Mouse (Mus musculus) layer of hippocampus, adult 18-20 months (tissue): ENCODE results near the gene Zfp36l2. TPM values are rescaled to one million over a fixed set of nuclear protein-coding genes. Genes with fewer than 3 reads are reported as not detected.
A peak's percentile ranks its signal among the peaks of the same experiment; 100 is the strongest.
"Not testable (repeated sequence)": the region's sequence is repeated elsewhere in the genome, so short reads cannot be mapped to it uniquely, and the experiment has no call there.

Source experiments
- DNase-seq, 2 experiments: peaks; one replicate each; pipeline ENCODE4 v3.0.0; 2022; ENCODE audit warnings: low spot score in 2 of 2
- total RNA-seq, 2 experiments: library from RNA; stranded (reverse); gene quantifications; 2 replicates each; pipeline ENCODE4 v1.2.3; 2021

Gene Zfp36l2
- total RNA-seq, 2 experiments from 2014 or later: 22.0 to 32.5 TPM

DNA sequence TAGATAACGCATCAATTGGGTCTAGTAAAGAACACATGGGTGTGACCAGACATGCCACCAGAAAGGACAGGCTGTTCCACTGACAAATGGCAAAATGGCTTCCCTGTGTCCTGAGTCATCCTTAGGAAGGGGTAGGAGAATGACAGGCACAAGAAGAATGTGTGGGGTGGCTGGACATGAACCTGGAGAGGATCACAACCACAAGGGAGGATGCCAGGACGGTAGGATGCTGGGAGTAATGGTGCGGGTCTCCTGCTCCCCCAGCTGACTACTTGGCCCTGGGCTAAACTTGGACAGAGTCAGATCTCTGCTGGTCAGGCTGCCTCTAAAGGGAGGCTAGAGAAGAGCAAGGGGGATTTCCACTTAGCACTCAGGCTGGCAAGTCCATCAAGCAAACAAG, 8.1 kb upstream of the Zfp36l2 start:
- DNase-seq: no peak

DNA sequence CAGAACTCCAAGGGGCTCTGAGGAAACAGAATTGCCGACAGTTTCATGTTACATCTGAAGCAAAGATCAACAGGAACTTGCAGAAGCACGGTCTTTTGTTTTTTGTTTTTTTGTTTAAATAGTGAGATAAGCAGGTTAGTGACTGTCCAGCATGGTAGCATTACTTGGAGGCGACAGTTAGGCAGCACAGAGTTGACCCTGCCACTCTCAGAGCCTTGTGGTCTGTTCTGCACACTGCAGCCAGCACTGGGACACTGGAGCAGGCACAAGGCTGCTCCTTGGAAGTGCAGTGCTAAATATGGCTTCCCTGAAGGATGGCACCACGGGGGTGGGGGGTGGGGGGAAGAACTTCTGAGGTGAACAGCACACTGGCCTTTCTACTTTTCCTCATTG, 7.3 kb upstream of the Zfp36l2 start:
- no peak for DNase-seq

DNA sequence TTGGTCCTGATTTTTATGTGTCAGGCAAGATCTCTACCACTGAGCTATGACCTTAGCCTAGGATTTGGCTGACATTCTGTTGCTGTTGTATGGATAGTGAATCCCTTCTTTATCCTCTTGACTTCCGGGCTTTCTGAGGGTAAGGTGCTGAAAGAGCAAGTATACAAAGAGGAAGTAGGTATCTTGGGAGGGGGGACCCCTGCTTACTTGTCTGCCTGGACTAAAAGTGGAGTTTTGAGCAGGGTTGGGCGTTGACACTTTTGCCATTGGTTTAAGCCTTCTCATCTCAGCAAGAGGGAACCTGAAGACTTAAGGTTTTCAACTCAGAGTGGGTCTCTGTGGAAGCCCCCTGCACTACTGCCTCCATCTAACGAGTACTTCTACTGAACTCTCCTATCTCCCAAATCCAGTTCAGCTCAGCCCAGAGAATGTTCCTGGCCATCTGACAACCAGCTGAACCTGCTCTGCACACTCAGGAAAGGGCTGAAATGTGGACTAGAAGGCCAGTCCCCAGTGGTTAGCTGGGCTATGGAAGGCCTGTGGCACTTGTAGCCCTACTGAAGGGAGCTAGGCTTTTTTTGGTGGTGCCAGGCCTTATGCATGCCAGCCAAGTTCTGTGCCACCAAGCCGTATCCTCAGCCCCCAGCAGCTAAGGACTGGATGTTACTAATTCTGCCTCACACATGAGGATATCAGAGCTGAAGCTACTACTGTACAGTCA, 6.7 kb upstream of the Zfp36l2 start:
- DNase-seq: no peak

DNA sequence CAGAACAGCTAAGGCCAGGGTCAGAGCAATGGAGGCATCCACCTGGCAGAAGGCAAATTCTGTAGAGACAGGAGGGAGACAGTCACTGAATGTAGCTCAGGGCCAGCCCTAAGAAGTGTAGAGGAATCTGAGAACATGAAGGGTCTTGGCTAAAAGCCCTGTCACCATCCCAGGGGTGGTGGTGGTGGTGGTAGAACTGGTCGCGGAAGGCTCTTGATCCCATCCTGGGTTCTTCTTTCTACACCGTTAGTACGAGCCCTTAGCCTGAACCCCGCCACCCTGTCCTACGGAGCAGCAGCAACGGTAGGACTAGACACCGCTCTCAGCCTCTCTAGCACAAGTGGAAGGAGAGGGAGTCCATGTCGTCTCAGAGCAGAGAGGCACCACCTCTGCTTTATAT, 5.7 kb upstream of the Zfp36l2 start:
- no peak for DNase-seq

DNA sequence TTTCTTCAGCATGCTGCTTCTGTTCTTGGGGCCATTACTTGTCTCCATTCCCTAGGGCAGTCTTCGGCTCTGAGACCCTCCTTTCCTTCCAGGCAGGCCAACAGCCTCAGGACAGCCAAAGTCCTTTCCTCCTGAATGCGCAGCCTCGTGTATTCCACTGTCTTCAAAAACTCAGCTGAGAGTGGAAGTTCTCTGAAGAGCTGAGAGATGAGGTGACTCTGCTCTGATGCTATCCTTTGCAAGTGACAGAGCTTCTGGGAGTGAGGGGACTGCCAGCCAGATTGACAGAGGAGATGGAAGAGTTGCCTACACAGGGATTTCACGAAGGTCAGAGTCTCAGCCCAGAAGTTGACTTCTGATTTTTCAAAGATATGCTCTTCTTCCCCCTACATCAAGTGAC, 4.2 kb upstream of the Zfp36l2 start:
- DNase-seq: no peak

DNA sequence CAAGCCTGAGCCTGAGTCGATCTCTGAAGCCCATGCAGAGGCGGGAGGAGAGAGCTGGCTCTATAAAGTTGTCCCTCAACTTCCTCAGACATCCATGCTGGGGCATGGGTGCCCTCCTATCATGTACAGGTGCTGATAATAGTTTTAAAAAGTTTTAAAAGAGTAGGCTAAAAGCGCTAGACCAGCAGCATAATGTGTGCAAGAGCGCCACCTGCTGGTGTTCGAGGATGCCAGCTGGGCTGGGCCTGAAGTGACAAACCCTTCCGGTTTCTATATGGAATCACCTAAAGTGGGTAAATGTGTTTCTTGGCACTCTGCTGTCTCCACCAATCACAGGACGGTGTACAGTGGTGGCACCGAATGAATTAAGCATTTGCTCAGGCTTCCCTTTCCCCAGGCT, 3.1 kb upstream of the Zfp36l2 start:
- DNase-seq: peak; percentile 52 to 87

DNA sequence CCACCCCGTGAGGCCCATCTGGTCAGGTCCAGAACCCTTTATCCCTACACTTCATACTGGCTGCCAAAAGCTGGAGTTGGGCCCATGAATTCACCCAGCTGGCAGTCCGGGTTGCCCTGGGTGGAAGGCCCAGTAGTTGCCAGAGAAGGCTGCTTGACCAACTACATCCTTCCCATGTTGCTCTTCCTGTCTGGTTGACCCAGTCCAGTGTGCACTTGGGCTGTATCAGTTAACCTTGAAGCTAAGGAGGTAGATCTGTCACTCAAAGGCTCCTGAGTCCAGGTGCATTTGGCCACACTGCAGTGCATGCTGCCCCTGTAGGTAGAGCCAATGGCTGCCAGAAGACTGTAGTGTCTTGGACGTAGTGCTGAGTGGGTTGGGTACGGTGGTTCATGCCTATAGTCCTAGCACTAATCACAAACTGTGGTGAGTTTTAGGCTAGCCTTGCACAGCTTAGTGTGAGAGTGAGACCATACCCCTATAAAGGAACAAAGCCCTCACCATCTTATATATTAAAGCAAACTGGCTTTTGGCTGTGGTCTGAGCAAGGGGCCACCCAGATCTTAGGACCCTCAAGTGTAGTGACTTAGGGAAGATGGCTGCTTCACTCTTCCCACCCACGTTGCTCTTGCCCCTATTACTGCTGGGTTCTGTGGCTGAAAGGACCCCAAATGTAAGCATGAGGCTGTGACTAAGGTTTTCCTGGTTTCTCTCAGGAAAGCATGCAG, 1.5 kb upstream of the Zfp36l2 start:
- DNase-seq: no peak

DNA sequence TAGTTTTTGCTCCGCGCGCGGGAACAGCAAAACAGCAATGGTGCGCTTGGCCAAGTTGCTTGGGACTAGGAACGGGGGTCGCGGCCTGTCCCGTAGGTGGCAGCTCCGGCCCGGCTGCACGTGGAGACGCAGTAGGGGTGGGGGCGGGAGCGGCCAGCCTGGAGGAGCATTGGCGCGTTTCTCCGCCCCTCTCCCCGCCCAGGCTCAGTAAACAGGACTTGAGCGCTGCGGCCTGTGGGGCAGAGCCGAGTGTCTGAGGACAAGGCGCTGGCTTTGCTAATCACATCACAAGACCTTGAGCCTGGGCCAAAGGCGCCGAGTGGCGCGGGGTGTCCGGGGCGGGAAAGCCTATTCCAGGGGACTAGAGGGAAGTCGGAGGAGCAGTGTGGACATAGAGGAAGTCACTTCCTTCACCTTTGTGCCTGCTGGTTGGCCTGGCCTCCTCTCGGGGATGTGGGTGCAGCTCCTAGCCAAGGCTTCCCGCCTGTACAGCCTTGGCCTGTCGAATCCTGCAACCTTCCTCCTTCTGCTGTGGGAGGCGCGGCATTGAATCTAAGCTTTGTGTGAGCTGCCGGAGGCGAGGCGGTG, 721 bp upstream of the Zfp36l2 start:
- peak; percentile 69 to 82 for DNase-seq

DNA sequence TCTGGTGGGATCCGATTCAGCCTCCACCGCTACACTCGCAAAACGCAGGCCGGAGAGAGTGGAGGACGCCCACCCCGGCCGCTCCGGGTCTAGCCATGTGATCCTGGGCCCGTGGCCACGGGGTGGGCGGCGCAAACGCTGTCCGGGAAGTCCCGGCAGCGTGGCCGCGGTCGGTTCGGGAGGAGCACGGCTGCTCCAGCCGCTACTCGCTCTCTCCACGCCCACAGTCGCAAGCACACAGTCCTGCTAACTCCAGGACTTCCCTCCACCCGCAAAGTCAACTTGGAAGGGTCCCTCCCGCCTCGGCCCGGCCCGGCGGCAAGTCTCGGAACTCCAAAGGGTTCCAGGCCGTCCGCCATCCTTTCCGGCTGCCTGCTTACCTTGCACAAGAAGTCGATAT, 483 bp downstream of the Zfp36l2 start:
- not testable (repeated sequence) for DNase-seq

DNA sequence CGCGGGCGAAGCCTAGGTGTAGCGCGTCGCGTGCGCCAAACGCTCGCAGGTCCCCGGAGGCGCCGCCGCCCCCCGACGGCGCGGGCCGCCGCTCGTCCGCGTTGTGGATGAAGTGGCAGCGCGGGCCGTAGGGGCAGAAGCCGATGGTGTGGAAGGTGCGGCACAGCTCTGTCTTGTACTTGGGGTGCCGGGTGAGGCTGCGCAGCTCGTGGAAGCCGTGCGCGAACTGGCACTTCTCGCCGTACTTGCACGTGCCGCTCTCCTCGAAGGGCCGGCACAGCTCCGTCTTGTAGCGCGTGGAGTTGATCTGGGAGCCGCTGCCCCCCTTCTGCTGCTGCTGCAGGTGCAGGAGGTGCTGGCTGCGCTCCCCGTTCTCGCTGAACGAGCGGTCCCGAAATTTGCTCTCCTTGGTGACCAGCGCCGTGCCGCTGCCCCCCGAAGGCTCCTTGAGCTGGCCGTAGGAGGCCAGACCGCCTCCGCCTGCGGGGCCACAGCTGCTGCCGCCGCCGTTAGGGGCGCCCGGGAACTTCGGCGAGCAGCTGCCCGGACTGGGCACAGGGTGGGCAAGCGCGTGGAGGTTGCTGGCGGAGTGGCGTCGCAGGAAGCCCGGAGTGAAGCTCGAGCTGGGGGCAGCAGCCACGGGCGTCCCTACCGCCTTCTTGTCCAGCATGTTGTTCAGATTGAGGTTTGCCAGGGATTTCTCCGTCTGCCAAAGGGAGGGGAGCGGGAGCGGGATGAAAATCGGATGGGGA, 1.1 kb downstream of the Zfp36l2 start:
- peak in 1 of 2 experiments; percentile 11 for DNase-seq

DNA sequence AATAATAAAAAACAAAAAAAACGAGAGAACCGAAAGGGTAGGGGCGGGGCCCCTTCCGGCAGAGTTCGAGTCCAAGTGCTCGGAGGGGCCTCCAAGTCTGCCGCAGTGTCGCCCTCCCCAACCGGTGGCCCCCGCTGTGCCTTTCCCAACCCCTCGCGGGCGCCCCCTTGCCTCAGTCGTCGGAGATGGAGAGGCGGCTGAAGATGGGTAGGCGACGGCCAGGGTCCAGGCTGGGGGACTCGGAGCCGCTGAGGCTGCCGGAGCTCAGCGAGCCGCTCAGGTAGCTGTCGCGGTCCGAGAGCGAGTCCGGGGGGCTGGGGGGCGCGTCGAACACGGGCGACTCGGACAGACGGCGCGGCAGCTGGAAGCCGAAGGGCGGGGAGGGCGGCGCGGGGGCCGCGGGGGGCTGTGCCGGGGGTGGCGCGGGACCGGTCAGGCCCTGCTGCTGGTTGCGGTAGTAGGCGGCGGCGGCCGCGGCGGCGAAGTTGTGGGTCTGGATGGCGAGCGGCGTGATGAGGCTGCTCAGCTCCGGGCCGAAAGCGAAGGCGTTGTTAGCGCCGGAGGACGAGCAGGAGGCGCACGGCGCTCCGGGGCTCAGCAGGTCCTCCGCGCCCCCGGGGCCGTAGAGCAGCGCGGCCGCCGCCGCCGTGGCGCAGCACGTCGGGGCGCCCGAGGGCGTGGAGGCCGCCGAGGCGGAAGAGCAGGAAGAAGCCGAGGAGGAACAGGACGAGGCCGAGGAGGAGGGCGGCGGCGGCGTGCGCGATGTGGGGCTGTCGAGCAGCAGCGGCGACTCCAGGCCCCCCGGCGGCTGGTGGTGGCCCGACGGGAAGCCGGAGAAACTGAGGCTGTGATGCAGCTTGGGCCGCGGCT, 1.9 kb downstream of the Zfp36l2 start:
- DNase-seq: no peak

DNA sequence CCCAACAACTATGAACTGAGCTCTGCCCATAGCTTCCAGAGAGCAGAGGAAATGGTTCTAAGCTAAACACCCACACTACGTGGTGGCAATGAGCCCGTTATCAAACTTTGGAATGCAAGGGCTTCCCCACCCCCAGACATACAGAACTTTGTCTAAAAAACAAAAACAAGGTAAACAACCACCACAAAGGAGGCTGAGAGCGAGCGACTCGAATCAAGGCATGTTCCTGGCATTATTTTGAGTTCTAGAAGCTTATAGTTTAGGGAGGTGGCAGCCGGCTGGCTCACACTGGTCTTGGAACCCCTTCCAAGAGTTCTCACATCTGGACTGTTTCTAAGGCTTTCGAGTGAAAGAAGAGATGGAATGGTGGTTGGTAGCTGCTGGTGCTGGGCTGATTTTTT, 2.7 kb downstream of the Zfp36l2 start:
- no peak for DNase-seq

DNA sequence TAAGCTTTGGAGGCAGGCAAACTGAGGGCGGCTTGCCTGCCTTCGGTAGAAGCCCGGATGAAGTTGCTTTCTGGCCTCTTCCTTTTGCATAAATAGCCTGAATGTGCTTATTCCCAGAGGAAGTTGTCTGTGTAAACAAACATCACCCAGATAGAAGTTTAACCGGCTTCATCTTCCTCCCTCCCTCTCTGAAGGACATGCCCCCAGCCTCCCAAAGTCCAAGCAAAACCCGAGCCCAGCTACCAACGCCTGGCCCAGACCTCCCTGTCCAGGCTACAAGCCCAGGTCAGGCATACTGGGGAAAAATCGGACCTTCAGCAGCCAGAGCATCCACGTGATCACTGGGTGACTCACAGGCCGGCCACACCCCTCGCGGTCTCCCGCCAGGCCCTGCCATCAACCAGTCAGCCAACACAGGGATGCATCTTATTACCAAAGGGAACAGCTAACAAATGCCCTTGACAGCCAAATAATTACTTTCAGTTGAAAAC, 4.4 kb downstream of the Zfp36l2 start:
- peak; percentile 63 to 76 for DNase-seq

DNA sequence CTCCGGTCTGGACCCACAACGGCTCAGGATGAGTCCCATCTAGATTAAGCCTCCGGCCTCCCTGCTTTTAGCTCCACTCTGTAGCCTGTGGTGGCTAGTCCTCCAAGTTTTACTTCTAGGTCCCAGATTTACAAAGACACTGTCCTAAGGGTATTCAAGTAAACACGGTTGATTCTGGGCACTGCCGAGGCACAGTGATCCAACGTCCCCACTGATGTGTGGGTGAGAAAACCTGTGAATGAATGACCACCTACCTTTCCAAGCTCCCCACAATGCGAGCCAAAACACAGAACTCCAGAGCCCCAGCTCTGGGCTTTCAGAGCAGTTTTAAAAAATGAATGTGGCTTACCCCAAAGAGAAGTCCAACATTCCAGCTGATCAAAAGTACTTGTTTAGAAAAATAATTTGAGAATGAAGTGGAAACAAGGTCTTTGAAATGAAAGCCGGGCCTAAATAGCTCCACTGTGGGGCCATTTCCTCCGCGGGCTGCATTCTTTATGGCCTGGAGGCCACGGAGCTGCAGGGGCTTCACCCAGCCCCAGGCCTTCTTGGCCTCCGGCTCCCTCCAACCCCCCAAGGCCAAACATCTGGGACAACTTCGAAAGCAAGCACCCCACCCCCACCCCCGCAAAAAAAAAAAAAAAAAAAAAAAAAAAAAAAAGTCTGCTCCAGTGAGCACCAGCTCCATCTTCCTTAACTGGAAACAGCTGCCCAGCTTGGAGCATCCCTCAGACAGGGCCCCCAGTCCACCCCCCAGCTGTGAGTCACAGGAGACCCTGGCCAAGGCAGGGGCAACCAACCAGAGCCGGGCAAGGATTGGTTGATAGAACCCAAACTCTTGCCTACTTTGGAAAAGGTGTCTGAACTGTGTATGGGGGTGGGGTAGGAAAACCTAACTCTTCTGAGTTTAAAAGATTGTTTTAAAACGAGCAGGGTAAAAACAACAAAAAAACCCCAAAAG, 5.2 kb downstream of the Zfp36l2 start:
- DNase-seq: no peak

DNA sequence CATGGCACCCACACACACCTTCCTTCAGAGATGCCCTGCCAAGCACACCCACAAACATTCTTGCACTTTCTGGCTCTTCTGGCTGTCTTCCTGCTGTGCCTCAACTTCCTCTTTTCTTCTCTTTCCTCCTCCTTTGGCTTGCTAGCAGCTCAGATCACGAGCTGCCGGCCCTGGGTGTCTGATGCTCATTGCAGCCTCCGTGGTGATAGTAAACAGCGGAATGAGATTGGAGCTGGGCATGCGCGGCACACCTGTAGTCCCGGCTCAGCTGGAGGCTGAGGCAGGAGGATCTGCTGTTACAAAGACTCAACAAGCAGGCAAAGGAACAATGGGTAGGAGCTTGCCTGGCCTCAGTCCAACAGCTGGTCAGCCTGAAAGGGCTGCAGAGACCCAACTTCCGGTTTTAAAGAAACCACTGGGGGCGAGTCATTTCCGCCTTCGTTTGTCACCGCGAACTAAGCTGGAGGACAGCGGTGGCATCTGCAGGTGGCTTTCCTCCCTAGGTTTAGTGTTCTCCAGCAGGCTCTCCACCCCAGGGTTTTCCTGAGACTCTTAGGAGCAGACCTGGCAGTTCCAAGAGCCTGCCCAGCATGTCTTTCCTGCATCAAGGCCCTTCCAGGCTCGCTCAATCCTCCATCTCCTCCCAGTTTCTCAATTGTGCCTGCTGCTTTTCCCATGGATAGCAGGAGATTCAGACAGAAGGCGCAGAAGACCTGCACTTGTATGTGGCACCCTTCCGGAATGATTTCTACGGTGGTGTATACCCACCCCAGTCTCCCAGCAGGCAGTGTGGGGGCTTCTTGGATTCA, 6.0 kb downstream of the Zfp36l2 start:
- no peak for DNase-seq

DNA sequence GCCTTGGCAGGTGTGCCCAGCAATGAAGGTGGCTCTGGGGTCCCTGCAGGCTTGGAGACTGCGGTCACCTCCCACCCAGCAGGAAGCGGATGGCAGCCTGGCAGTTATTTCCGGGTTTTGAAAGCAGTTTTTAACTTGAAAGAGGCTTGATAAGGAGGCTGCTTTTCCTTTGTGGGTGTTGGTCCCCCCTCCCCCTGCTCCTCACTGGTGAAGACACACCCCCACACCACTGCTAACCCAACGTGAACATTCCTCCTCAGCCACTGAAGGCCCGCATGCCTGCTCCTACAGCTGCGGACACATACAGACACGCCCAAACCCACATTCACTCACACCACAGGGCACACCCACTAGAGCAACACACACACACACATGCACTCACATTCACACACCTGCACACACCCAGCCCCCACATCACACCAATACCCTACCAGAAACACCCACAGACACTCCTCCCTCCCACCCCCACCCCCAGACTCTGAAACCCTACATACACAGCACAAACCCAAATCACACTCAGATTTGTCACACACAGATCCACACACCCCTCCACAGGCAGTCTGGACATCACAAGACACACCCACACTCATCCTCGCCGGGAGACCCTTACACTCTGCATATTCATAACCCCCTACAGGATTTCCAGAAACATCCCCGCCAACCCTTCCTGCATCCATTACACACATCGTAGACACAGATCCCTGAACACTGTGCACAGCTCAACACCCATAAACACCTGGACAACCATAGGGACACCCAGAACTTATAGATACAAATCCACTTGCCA, 6.8 kb downstream of the Zfp36l2 start:
- no peak for DNase-seq

DNA sequence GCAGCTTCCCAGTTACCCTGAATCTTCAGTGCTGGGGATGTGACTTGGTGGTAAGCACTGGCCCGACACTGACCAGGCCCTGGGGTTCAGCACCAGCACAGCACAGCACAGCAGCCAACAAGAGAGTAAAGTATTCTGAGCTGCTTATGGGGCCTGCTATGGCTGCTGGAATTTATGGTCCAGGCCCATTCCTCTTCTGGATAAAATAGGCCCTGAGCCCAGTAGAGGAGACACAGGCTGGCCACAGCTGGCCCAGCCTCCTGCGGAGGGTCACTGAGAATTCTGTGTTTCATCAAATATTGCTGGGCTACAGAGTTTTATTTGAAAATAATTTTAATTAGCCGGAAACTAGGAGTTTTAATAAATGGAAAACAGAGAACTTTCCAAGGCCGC, 7.8 kb downstream of the Zfp36l2 start:
- DNase-seq: no peak
